Mouse (Mus musculus) lung, adult 2 months (tissue): Measurements from ENCODE around the gene Acsl3. TPM values are rescaled to one million over a fixed set of nuclear protein-coding genes. Genes with fewer than 3 reads are reported as not detected.
A peak's percentile ranks its signal among the peaks of the same experiment; 100 is the strongest.

Experiments used
- DNase-seq: peaks from one replicate; pipeline ENCODE4 v3.0.0; 2022
- H3K4me1 ChIP-seq: fragments of 200-500 bp; 2 replicates; pipeline ENCODE4 v1.6.1; 2011; ENCODE audit warnings: low read length; ENCODE audit not compliant: control insufficient read depth, insufficient read depth
- H3K4me3 ChIP-seq: fragments of 200-500 bp; replicated peaks from 2 replicates; pipeline ENCODE3; 2011; ENCODE audit warnings: low read depth, mild to moderate bottlenecking, control low read depth, low read length; ENCODE audit errors: extremely low read depth
- CTCF ChIP-seq: fragments of 200-500 bp; IDR thresholded peaks from 2 replicates; pipeline ENCODE4 v1.5.1; 2011; ENCODE audit warnings: mild to moderate bottlenecking, low read length, control low read depth; ENCODE audit not compliant: insufficient read depth
- POLR2A ChIP-seq: fragments of 200-500 bp; IDR thresholded peaks from 2 replicates; pipeline ENCODE4 v1.6.1; 2011; ENCODE audit warnings: low read depth, mild to moderate bottlenecking, control low read depth, low read length, borderline replicate concordance; ENCODE audit errors: extremely low read depth
- WGBS: fragments of 180-500 bp; shearing (Covaris S2); methylation state at CpG from one replicate; pipeline ENCODE4 v1.1.7; 2018; 5-methylcytosine and 5-hydroxymethylcytosine counted together
- polyA plus RNA-seq: library from polyadenylated mRNA; depleted of rRNA; stranded (reverse); fragments of >200 nt; gene quantifications from 2 replicates; pipeline ENCODE4 v1.2.3, GENCODE M21; 2012

Gene Acsl3
- polyA plus RNA-seq, 1 experiment, result 6.6 TPM

DNA sequence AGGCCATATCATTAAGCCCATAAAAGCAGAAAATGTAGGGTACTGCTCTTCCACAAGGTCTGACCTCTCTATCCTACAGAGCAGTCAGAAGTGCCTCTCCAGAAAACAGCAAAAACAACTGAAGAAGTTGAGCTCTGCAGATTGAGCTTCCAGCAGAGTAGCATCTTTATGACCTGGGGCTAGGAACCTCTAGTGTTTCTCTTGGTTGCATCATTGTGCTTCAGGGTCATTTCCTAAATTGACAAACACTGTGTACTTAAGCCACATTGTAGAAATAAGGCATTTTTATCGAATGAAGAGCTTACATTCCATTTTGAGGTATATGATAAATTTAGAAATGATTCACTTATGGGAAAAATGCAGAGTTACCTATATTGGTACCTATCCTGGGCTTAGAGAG, 9.0 kb downstream of the Acsl3 start:
- no peak overlapping the region for H3K4me3 ChIP-seq
- no peak for DNase-seq
- WGBS, result 75% methylated on average over 1 of the region's 1 CpGs
- TF ChIP-seq POLR2A (no peak), CTCF (no peak)
- H3K4me1 ChIP-seq, result no peaks in the 10 kb centered on the region

DNA sequence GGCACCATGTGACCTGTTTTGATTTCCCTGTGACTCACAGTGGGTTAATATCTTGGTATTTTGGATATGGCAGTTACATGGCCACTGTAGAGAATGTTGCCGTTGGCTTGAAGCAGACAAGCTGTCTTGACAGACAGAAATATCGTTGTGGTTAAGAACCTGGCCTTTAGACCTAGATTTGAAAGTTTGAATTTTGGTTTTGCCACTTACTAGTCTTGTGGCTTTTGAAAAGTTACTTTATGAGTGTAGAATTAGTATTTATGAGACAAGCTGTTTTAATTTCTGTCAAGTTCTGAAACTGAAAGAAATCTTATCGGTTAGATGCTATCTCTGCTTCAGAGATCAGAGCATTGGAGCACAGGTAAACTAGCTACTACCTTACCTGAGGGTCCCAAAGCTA, 24.7 kb downstream of the Acsl3 start:
- 76% methylated on average over 3 of the region's 3 CpGs for WGBS
- H3K4me1 ChIP-seq, result no peaks in the 10 kb centered on the region
- no peak for DNase-seq
- no peak overlapping the region for H3K4me3 ChIP-seq
- no peak for TF ChIP-seq POLR2A
- no peak for TF ChIP-seq CTCF

- no peaks in the 10 kb centered on the region for H3K4me1 ChIP-seq
- no peak overlapping the region for H3K4me3 ChIP-seq
- no peak for DNase-seq
- TF ChIP-seq POLR2A (no peak), CTCF (no peak)
- 81% methylated on average over 8 of the region's 8 CpGs for WGBS
Observed at GRCm38 (mm10) chr1:78684128-78684527, 26.5 kb downstream of the Acsl3 start.

DNA sequence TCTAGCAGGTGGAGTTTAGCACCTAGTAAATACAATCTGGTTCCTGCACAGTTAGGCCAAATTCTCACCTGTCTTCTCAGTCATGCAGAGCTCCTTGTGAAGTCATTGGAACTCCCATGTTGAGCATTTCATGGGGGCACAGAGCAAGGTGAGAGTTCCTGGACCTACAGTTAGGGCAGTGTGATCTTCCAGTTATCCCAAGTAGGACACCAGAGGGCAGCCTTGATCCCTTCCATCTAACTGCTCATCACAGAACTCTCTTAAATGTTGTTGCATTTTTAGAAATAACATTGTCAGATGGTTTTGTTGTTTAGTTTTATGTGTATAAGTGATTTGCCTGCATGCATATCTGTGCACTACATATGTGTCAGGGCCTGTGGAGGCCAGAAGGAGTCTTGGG, 29.2 kb downstream of the Acsl3 start:
- no peak overlapping the region for H3K4me3 ChIP-seq
- no peak for DNase-seq
- TF ChIP-seq POLR2A (no peak), CTCF (peak; percentile 40)
- H3K4me1 ChIP-seq, result no peaks in the 10 kb centered on the region

DNA sequence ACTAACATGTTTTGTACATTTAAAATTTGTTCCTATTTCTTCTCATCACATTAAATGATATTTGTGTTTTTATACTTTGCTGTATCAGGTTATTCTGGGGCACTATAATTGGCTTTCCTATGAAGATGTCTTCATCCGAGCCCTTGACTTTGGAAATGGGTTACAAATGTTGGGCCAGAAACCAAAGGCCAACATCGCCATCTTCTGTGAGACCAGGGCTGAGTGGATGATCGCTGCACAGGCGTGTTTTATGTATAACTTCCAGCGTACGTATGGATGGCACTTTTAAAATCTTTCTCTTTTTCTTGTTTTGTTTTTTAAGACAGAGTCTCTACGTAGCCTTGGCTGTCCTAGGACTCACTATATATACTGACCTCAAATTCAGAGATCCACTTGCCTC, 30.5 kb downstream of the Acsl3 start:
- TF ChIP-seq POLR2A (no peak), CTCF (peak; percentile 37; the same call in 1 of the 2 replicates)
- no peak for DNase-seq
- Histone ChIP-seq H3K4me1 (no peaks in the 10 kb centered on the region), H3K4me3 (no peak overlapping the region)
- WGBS, result 90% methylated on average over 7 of the region's 7 CpGs

GRCm38 (mm10) chr1:78694503-78695258, 37.1 kb downstream of the Acsl3 start:
- 89% methylated on average over 9 of the region's 9 CpGs for WGBS
- TF ChIP-seq CTCF, result no peak
- no peak for TF ChIP-seq POLR2A

GRCm38 (mm10) chr1:78696305-78696704, 38.7 kb downstream of the Acsl3 start:
- no peak for DNase-seq
- TF ChIP-seq POLR2A (no peak), CTCF (no peak)
- Histone ChIP-seq H3K4me3 (no peak overlapping the region), H3K4me1 (no peaks in the 10 kb centered on the region)
- WGBS, result 56% methylated on average over 2 of the region's 2 CpGs

More at GRCm38 (mm10) chr1:78694503-78695258, 37.1 kb downstream of the Acsl3 start:
- no peak for DNase-seq
- Histone ChIP-seq H3K4me3 (no peak overlapping the region), H3K4me1 (no peaks in the 10 kb centered on the region)

GRCm38 (mm10) chr1:78696903-78697302, 39.3 kb downstream of the Acsl3 start:
- H3K4me3 ChIP-seq, result no peak overlapping the region
- 75% methylated on average over 5 of the region's 5 CpGs for WGBS
- no peak for TF ChIP-seq CTCF
- TF ChIP-seq POLR2A, result no peak
- H3K4me1 ChIP-seq, result no peaks in the 10 kb centered on the region
- no peak for DNase-seq

DNA sequence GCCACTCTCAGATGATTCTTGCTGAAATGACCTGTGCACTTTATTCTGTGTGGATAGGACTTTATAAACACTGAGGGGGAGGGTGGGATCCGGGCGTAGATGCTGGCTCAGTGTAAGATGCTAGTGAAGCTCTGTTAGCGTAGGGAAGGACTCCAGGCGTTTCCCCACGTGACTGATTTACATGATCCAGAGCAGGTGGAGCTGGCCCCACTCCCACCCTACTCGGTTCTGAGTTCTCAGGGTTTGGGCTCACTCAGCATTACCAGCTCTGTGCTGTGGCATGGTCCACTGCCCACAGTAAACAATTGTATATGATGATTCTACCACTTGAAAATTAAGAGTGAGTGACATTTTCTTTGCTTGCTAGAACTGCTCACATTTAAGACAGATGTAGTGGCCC, 40.5 kb downstream of the Acsl3 start:
- whole genome bisulfite sequencing, result 82% methylated on average over 6 of the region's 6 CpGs
- H3K4me3 ChIP-seq, result no peak overlapping the region
- no peak for DNase-seq
- no peaks in the 10 kb centered on the region for H3K4me1 ChIP-seq
- no peak for TF ChIP-seq POLR2A
- TF ChIP-seq CTCF, result no peak

GRCm38 (mm10) chr1:78701740-78702139, 44.1 kb downstream of the Acsl3 start:
- TF ChIP-seq CTCF, result no peak
- TF ChIP-seq POLR2A, result no peak
- DNase-seq, result no peak
- WGBS, result 80% methylated on average over 3 of the region's 3 CpGs
- H3K4me1 ChIP-seq, result no peaks in the 10 kb centered on the region
- no peak overlapping the region for H3K4me3 ChIP-seq

DNA sequence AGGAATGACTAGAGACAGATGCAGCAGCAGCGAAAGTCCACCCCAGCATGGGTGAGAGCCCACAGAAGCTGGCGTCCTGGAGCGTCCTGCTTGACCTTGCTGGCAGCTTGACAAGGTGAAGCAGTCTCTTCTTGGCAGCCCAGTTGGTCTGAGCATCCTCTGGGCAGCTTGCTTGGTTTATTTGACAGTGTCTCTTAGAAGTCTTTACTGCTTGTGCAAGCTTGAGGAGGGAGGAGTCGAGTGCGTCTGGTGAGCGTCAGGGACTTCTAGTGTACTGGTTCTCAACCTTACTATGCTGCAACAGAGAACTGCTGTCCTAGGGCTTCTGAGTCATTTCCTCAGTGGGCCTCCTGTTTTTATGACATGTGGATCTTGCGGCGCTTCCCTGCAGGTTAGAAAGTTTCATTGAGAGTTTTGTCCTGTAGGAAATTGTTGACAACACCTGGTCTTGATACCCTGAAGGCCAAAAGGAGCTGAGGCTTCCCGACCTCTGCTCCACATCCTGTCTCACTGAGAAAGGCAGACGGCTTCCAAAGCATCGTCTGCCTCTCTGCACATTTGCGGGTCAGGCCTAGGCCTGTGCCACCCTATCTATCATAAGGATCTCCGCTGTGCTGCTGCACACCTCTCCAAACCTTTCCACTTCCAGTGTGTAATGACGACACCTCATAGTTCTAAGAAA, 44.8 kb downstream of the Acsl3 start:
- TF ChIP-seq CTCF, result no peak
- no peak for TF ChIP-seq POLR2A
- no peak for DNase-seq
- whole genome bisulfite sequencing, result 65% methylated on average over 14 of the region's 14 CpGs

More for the DNA sequence above, 44.8 kb downstream of the Acsl3 start:
- H3K4me1 ChIP-seq, result no peaks in the 10 kb centered on the region
- H3K4me3 ChIP-seq, result no peak overlapping the region
